Mouse (Mus musculus) MEL (cell line): ENCODE results near the gene Eif2s1. TPM values are rescaled to one million over a fixed set of nuclear protein-coding genes. Genes with fewer than 3 reads are reported as not detected.
A peak's percentile ranks its signal among the peaks of the same experiment; 100 is the strongest.

Experiments used
- DNase-seq: peaks from one replicate; pipeline ENCODE4 v3.0.0; 2011; ENCODE audit warnings: low read depth, low spot score
- H3K27ac ChIP-seq: 2 replicates; pipeline ENCODE4 v1.5.1; 2012; ENCODE audit warnings: low read depth, mild to moderate bottlenecking, control low read depth, low read length, moderate library complexity; ENCODE audit not compliant: control insufficient read depth
- H3K27me3 ChIP-seq, 2 experiments: fragments of 150-350 bp in 1 of 2; sonication (generic) in 1 of 2; 2 replicates each; pipeline ENCODE4 v1.6.1; 2012; ENCODE audit warnings: low read length in 2 of 2, mild to moderate bottlenecking in 2 of 2, improper control_type of control experiment in 1 of 2, moderate library complexity in 1 of 2; ENCODE audit not compliant: insufficient read depth in 2 of 2, control insufficient read depth in 1 of 2
- H3K36me3 ChIP-seq, 2 experiments: 2 replicates each; pipeline ENCODE4 v1.6.1; 2012 to 2014; ENCODE audit warnings: low read length in 2 of 2, improper control_type of control experiment in 1 of 2, inconsistent platforms in 1 of 2, mild to moderate bottlenecking in 1 of 2; ENCODE audit not compliant: insufficient read depth in 2 of 2, control insufficient read depth in 1 of 2
- H3K4me1 ChIP-seq, 2 experiments: fragments of 150-350 bp in 1 of 2; sonication (generic) in 1 of 2; 2 replicates each; pipeline ENCODE4 v1.6.1; 2012; ENCODE audit warnings: low read length in 2 of 2, improper control_type of control experiment in 1 of 2, mild to moderate bottlenecking in 1 of 2; ENCODE audit not compliant: insufficient read depth in 2 of 2, control insufficient read depth in 1 of 2
- H3K4me3 ChIP-seq, 2 experiments: fragments of 150-350 bp in 1 of 2; sonication (generic) in 1 of 2; 2 replicates each; pipeline ENCODE4 v1.5.1; 2012; ENCODE audit warnings: low read depth in 2 of 2, low read length in 2 of 2, mild to moderate bottlenecking in 2 of 2, moderate library complexity in 2 of 2, control low read depth in 1 of 2, improper control_type of control experiment in 1 of 2; ENCODE audit not compliant: control insufficient read depth in 1 of 2, insufficient read depth in 1 of 2
- H3K79me2 ChIP-seq: 2 replicates; pipeline ENCODE4 v1.6.1; 2012; ENCODE audit warnings: mild to moderate bottlenecking, low read length, moderate library complexity; ENCODE audit not compliant: control insufficient read depth, poor library complexity, insufficient read depth
- H3K9ac ChIP-seq: 2 replicates; pipeline ENCODE4 v1.6.1; 2012; ENCODE audit warnings: low read depth, mild to moderate bottlenecking, control low read depth, low read length, moderate library complexity; ENCODE audit not compliant: control insufficient read depth, poor library complexity, severe bottlenecking
- H3K9me3 ChIP-seq: fragments of 150-350 bp; sonication (generic); replicated peaks from 2 replicates; pipeline ENCODE4 v1.6.1; 2012; ENCODE audit warnings: mild to moderate bottlenecking, low read length, improper control_type of control experiment, moderate library complexity; ENCODE audit not compliant: insufficient read depth
- CHD1 ChIP-seq: IDR thresholded peaks from 2 replicates; pipeline ENCODE4 v1.6.1; 2012; ENCODE audit warnings: low read depth, mild to moderate bottlenecking, inconsistent platforms, low read length, improper control_type of control experiment
- CTCF ChIP-seq, 3 experiments: IDR thresholded peaks in 2 of 3; conservative IDR thresholded peaks in 1 of 3; 2 replicates each; pipeline ENCODE4 v1.5.1; 2011 to 2012; ENCODE audit warnings: low read length in 3 of 3, low read depth in 2 of 3, mild to moderate bottlenecking in 2 of 3, improper control_type of control experiment in 1 of 3, inconsistent platforms in 1 of 3, mixed read lengths in 1 of 3, moderate library complexity in 1 of 3; ENCODE audit not compliant: control insufficient read depth in 1 of 3, insufficient read depth in 1 of 3, poor library complexity in 1 of 3, severe bottlenecking in 1 of 3
- ELF1 ChIP-seq: IDR thresholded peaks from 2 replicates; pipeline ENCODE4 v1.6.1; 2014; ENCODE audit warnings: low read depth, mild to moderate bottlenecking, inconsistent platforms, low read length, improper control_type of control experiment, moderate library complexity
- EP300 ChIP-seq, 2 experiments: IDR thresholded peaks; 2 replicates each; pipeline ENCODE4 v1.6.1; 2011; ENCODE audit warnings: improper control_type of control experiment in 2 of 2, low read length in 2 of 2, low read depth in 1 of 2, mild to moderate bottlenecking in 1 of 2
- ETS1 ChIP-seq: IDR thresholded peaks from 2 replicates; pipeline ENCODE4 v1.6.1; 2012; ENCODE audit warnings: low read depth, mild to moderate bottlenecking, inconsistent platforms, low read length, improper control_type of control experiment, moderate library complexity
- HCFC1 ChIP-seq: IDR thresholded peaks from 2 replicates; pipeline ENCODE4 v1.6.1; 2012; ENCODE audit warnings: low read depth, mild to moderate bottlenecking, inconsistent platforms, low read length, improper control_type of control experiment, moderate library complexity
- KAT2A ChIP-seq: conservative IDR thresholded peaks from 2 replicates; pipeline ENCODE4 v1.6.1; 2012; ENCODE audit warnings: low read depth, low read length, improper control_type of control experiment, inconsistent platforms
- MAZ ChIP-seq: IDR thresholded peaks from 2 replicates; pipeline ENCODE4 v1.6.1; 2012; ENCODE audit warnings: low read depth, mild to moderate bottlenecking, inconsistent platforms, low read length, improper control_type of control experiment
- MYB ChIP-seq: IDR thresholded peaks from 2 replicates; pipeline ENCODE4 v1.6.1; 2011; ENCODE audit warnings: mild to moderate bottlenecking, low read depth, low read length, improper control_type of control experiment
- MYC ChIP-seq: IDR thresholded peaks from 2 replicates; pipeline ENCODE4 v1.6.1; 2011; ENCODE audit warnings: low read depth, mild to moderate bottlenecking, low read length, improper control_type of control experiment, moderate library complexity
- NELFE ChIP-seq: IDR thresholded peaks from 2 replicates; pipeline ENCODE4 v1.6.1; 2011; ENCODE audit warnings: low read depth, low read length, improper control_type of control experiment
- POLR2A ChIP-seq, 2 experiments: IDR thresholded peaks; 2 replicates each; pipeline ENCODE4 v1.6.1; 2011 to 2012; ENCODE audit warnings: low read length in 2 of 2, mild to moderate bottlenecking in 2 of 2, control low read depth in 1 of 2, improper control_type of control experiment in 1 of 2, low read depth in 1 of 2, moderate library complexity in 1 of 2; ENCODE audit not compliant: control insufficient read depth in 1 of 2, insufficient read depth in 1 of 2, poor library complexity in 1 of 2
- POLR2AphosphoS2 ChIP-seq: IDR thresholded peaks from 2 replicates; pipeline ENCODE4 v1.6.1; 2011; ENCODE audit warnings: low read length, improper control_type of control experiment
- POLR2AphosphoS5 ChIP-seq: IDR thresholded peaks from 2 replicates; pipeline ENCODE4 v1.6.1; 2012; ENCODE audit warnings: low read depth, borderline replicate concordance, mild to moderate bottlenecking, inconsistent platforms, low read length, moderate library complexity, mixed read lengths
- RAD21 ChIP-seq: IDR thresholded peaks from 2 replicates; pipeline ENCODE4 v1.6.1; 2011; ENCODE audit warnings: mild to moderate bottlenecking, low read depth, low read length, improper control_type of control experiment
- RCOR1 ChIP-seq: IDR thresholded peaks from 2 replicates; pipeline ENCODE4 v1.6.1; 2012; ENCODE audit warnings: low read depth, mild to moderate bottlenecking, inconsistent platforms, low read length, improper control_type of control experiment
- SMC3 ChIP-seq: IDR thresholded peaks from 2 replicates; pipeline ENCODE4 v1.6.1; 2011; ENCODE audit warnings: low read depth, low read length, improper control_type of control experiment
- TAL1 ChIP-seq: IDR thresholded peaks from 2 replicates; pipeline ENCODE4 v1.6.1; 2012; ENCODE audit warnings: mild to moderate bottlenecking, inconsistent platforms, low read length, moderate library complexity, mixed read lengths
- TBP ChIP-seq: IDR thresholded peaks from 2 replicates; pipeline ENCODE4 v1.8.0; 2011; ENCODE audit warnings: low read depth, low read length, improper control_type of control experiment
- UBTF ChIP-seq: IDR thresholded peaks from 2 replicates; pipeline ENCODE4 v1.6.1; 2012; ENCODE audit warnings: low read depth, mild to moderate bottlenecking, inconsistent platforms, low read length, improper control_type of control experiment, moderate library complexity, borderline replicate concordance; ENCODE audit not compliant: insufficient read depth
- USF2 ChIP-seq, 2 experiments: IDR thresholded peaks; 2 replicates each; pipeline ENCODE4 v1.6.1; 2011 to 2012; ENCODE audit warnings: improper control_type of control experiment in 2 of 2, low read length in 2 of 2, borderline replicate concordance in 1 of 2, inconsistent platforms in 1 of 2, low read depth in 1 of 2, mild to moderate bottlenecking in 1 of 2; ENCODE audit not compliant: insufficient read depth in 1 of 2
- ZC3H11A ChIP-seq: IDR thresholded peaks from 2 replicates; pipeline ENCODE4 v1.6.1; 2012; ENCODE audit warnings: low read depth, mild to moderate bottlenecking, inconsistent platforms, low read length, improper control_type of control experiment
- ZKSCAN1 ChIP-seq: IDR thresholded peaks from 2 replicates; pipeline ENCODE4 v1.6.1; 2012; ENCODE audit warnings: low read depth, mild to moderate bottlenecking, inconsistent platforms, low read length, improper control_type of control experiment, moderate library complexity
- ZMIZ1 ChIP-seq: IDR thresholded peaks from 2 replicates; pipeline ENCODE4 v1.6.1; 2012; ENCODE audit warnings: low read depth, mild to moderate bottlenecking, inconsistent platforms, low read length, improper control_type of control experiment, moderate library complexity
- ZNF384 ChIP-seq: IDR thresholded peaks from 2 replicates; pipeline ENCODE4 v1.6.1; 2012; ENCODE audit warnings: low read depth, mild to moderate bottlenecking, inconsistent platforms, low read length, improper control_type of control experiment
- polyA plus RNA-seq, 2 experiments: library from polyadenylated mRNA; stranded (reverse) in 1 of 2; unstranded in 1 of 2; fragments of >175 nt in 1 of 2; fragments of >200 nt in 1 of 2; gene quantifications; 2 replicates each; pipeline versions ENCODE4 v1.2.1 to v1.2.4; 2012; ENCODE audit warnings: low replicate concordance in 2 of 2, low read depth in 1 of 2; ENCODE audit not compliant: insufficient read length in 2 of 2, insufficient read depth in 1 of 2, missing spikeins in 1 of 2
- total RNA-seq: library from RNA; depleted of rRNA; stranded (reverse); fragments of 300-350 nt; gene quantifications from 2 replicates; pipeline ENCODE4 v1.2.3, GENCODE M21; 2012

Gene Eif2s1
- total and polyA plus RNA-seq, 3 experiments = 114 to 550 (median 197) TPM

GRCm38 (mm10) chr12:78903313-78903712 is 41.7 kb downstream of the Eif2s1 start:
- Histone ChIP-seq H3K9ac (no peak overlapping the region), H3K4me3 (no peak overlapping the region), H3K79me2 (no peaks in the 10 kb centered on the region), H3K4me1 (peaks cover 3 to 14% of the 10 kb centered on the region in 2 experiments), H3K36me3 (peaks cover 0 to 5% of the 10 kb centered on the region in 2 experiments; a peak in 2 of 4 replicates), H3K27ac (no peak overlapping the region), H3K27me3 (no peaks in the 10 kb centered on the region), H3K9me3 (no peaks in the 10 kb centered on the region)
- no peak for DNase-seq
- TF ChIP-seq ZKSCAN1 = no peak

GRCm38 (mm10) chr12:78904499-78904898 is 42.9 kb downstream of the Eif2s1 start:
- peaks cover 0 to 5% of the 10 kb centered on the region in 2 experiments; a peak in 2 of 4 replicates for H3K36me3 ChIP-seq
- no peaks in the 10 kb centered on the region for H3K27me3 ChIP-seq
- TF ChIP-seq ZMIZ1 (no peak), UBTF (no peak), HCFC1 (no peak), RAD21 (no peak), ETS1 (no peak), EP300 (IDR thresholded peaks at IDR 0.05; ENCODE audit: low read depth in 1 of 2, low read length in 2 of 2) (no peak), MAZ (no peak), TAL1 (no peak), ELF1 (no peak), RCOR1 (no peak), POLR2A (IDR thresholded peaks at IDR 0.05; ENCODE audit: control insufficient read depth in 1 of 2, insufficient read depth in 1 of 2, low read depth in 1 of 2, low read length in 2 of 2, poor library complexity in 1 of 2) (no peak), CTCF (IDR thresholded peaks at IDR 0.05 in 2 of 3, conservative IDR thresholded peaks at IDR 0.05 in 1 of 3; ENCODE audit: control insufficient read depth in 1 of 3, insufficient read depth in 1 of 3, low read depth in 2 of 3, low read length in 3 of 3, poor library complexity in 1 of 3, severe bottlenecking in 1 of 3) (no peak)
- no peaks in the 10 kb centered on the region for H3K79me2 ChIP-seq
- peaks cover 3 to 14% of the 10 kb centered on the region in 2 experiments for H3K4me1 ChIP-seq
- no peak for DNase-seq
- H3K9me3 ChIP-seq = no peaks in the 10 kb centered on the region
- H3K27ac ChIP-seq = no peak overlapping the region
- no peak overlapping the region for H3K9ac ChIP-seq
- H3K4me3 ChIP-seq = no peak overlapping the region

DNA sequence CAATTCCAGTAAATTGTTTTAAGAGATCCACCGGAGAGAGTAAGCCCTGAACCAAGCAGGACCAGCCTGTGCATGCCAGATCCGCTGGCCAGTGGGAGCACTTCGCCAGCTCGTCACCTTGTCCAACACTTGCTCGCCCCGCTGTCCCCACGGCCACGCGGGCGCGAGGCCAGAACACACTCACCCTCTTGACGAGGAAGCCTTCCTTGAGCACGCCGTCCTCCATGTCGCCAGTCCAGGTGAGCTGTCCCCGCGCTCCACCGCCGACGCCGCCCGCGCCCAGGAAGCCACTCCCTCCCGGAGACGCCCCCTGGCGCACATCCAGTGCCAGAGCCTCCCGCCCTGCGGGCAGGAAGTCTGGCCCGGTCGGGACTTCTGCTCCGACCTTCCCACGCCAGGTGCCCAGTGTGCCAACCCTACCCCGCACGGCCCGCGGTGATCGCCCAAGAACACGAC is 45.1 kb downstream of the Eif2s1 start, which contains the start of gene Plek2:
Gene Plek2 (minus strand): TSS at position 258 of the 456 bp plus-strand sequence.
- Histone ChIP-seq H3K4me1 (peaks cover 3 to 19% of the 10 kb centered on the region in 2 experiments), H3K9ac (peak within 1 kb of the TSS; percentile 73)
- DNase-seq = peak; percentile 77
- TF ChIP-seq EP300 (IDR thresholded peaks at IDR 0.05; ENCODE audit: low read depth in 1 of 2, low read length in 2 of 2) = no peak
- no peak for TF ChIP-seq SMC3
- no peak for TF ChIP-seq HCFC1
- TF ChIP-seq KAT2A = no peak
- no peak for TF ChIP-seq TBP
- no peak for TF ChIP-seq USF2 (IDR thresholded peaks at IDR 0.05; ENCODE audit: borderline replicate concordance in 1 of 2, insufficient read depth in 1 of 2, low read depth in 1 of 2, low read length in 2 of 2)
- TF ChIP-seq ZNF384 = no peak
- no peak for TF ChIP-seq ZC3H11A
- no peak for TF ChIP-seq CHD1
- peak in 1 of 2 experiments; percentile 38; a peak in 1 of 4 replicates for TF ChIP-seq POLR2A (IDR thresholded peaks at IDR 0.05; ENCODE audit: control insufficient read depth in 1 of 2, insufficient read depth in 1 of 2, low read depth in 1 of 2, low read length in 2 of 2, poor library complexity in 1 of 2)
- no peak for TF ChIP-seq TAL1
- TF ChIP-seq ETS1 = no peak
- no peak for TF ChIP-seq RAD21
- TF ChIP-seq POLR2AphosphoS2 = no peak
- no peak for TF ChIP-seq MYB
- TF ChIP-seq UBTF = no peak
- TF ChIP-seq NELFE = no peak
- no peak for TF ChIP-seq MYC
- no peak; the same call in 1 of the 2 replicates for TF ChIP-seq POLR2AphosphoS5

More for the DNA sequence above, 45.1 kb downstream of the Eif2s1 start, which contains the start of gene Plek2:
- Histone ChIP-seq H3K9me3 (no peaks in the 10 kb centered on the region), H3K27me3 (no peaks in the 10 kb centered on the region), H3K79me2 (no peaks in the 10 kb centered on the region; the same call in 1 of the 2 replicates), H3K36me3 (peaks cover 0 to 10% of the 10 kb centered on the region in 2 experiments; a peak in 2 of 4 replicates), H3K27ac (no peak within 1 kb of the TSS), H3K4me3 (peak within 1 kb of the TSS; percentile 75 to 91)
